ENCODE assay signal across 36 mouse cellular contexts in genomic region chr11:4099447-4099846, GRCm38 (mm10). TPM values are rescaled to one million over a fixed set of nuclear protein-coding genes. Genes with fewer than 3 reads are reported as not detected.
DNase-seq lines count a peak whose midpoint lies in the region; ATAC-seq lines count a peak whose summit lies in the region.
"Had no signal": no experiment of that assay in that cellular context is flagged by ENCODE, and none has a peak within 500 bp of the region (broad histone marks: within the 10 kb centered on the region; RNA-seq: fewer than 3 reads in every experiment).

No protein-coding gene starts in this region.

- H3K9me3 ChIP-seq in forebrain, embryonic 13.5 days (replicated peaks) = no peaks in the 10 kb centered on the region
- no peaks in the 10 kb centered on the region for H3K9me3 ChIP-seq in forebrain, embryonic 10.5 days
- H3K9me3 ChIP-seq: forebrain, embryonic 15.5 days; limb, embryonic 10.5 days; limb, embryonic 15.5 days; liver, embryonic 13.5 days; megakaryocyte, embryonic 14.5 days; midbrain, embryonic 15.5 days; stomach, embryonic 15.5 days had no signal

- H3K27ac ChIP-seq in forebrain, embryonic 13.5 days = no peak overlapping the region
- no peak overlapping the region for H3K27ac ChIP-seq in forebrain, embryonic 10.5 days
- H3K27ac ChIP-seq: forebrain, embryonic 15.5 days; limb, embryonic 10.5 days; limb, embryonic 15.5 days; liver, embryonic 13.5 days; midbrain, embryonic 15.5 days; stomach, embryonic 15.5 days had no signal

- H3K9ac ChIP-seq in forebrain, embryonic 13.5 days = 0 out of 2 replicates have a peak overlapping the region, but pooled peaks have one; percentile 8
- H3K9ac ChIP-seq: forebrain, embryonic 15.5 days; limb, embryonic 15.5 days; liver, embryonic 13.5 days; midbrain, embryonic 15.5 days; stomach, embryonic 15.5 days had no signal

- no peaks in the 10 kb centered on the region for H3K27me3 ChIP-seq in forebrain, embryonic 13.5 days
- H3K27me3 ChIP-seq in forebrain, embryonic 10.5 days (ENCODE audit: poor library complexity, severe bottlenecking) = no peaks in the 10 kb centered on the region
- H3K27me3 ChIP-seq: forebrain, embryonic 15.5 days; limb, embryonic 15.5 days; liver, embryonic 13.5 days; megakaryocyte, embryonic 14.5 days; midbrain, embryonic 15.5 days; Patski; stomach, embryonic 15.5 days had no signal

- H3K4me2 ChIP-seq in forebrain, embryonic 13.5 days = no peak overlapping the region
- H3K4me2 ChIP-seq: forebrain, embryonic 15.5 days; limb, embryonic 15.5 days; liver, embryonic 13.5 days; midbrain, embryonic 15.5 days; stomach, embryonic 15.5 days had no signal

- ATAC-seq in forebrain, embryonic 13.5 days = no peak
- ATAC-seq: forebrain, embryonic 15.5 days; intestine, postnatal 0 days; lung, postnatal 0 days; midbrain, embryonic 15.5 days; Patski had no signal

- peaks cover 24% of the 10 kb centered on the region for H3K4me1 ChIP-seq in forebrain, embryonic 13.5 days
- H3K4me1 ChIP-seq in forebrain, embryonic 10.5 days = peaks cover 34% of the 10 kb centered on the region

- no peak for DNase-seq in forebrain, embryonic 10.5 days (ENCODE audit: extremely low spot score, low spot score)
- peak; percentile 48 to 62 for DNase-seq in layer of hippocampus, postnatal 14 days (ENCODE audit: low spot score in 2 of 2)
- no peak for DNase-seq in layer of hippocampus, adult 9-11 months
- peak; percentile 48 to 64 for DNase-seq in right cerebral cortex, postnatal 10 days (ENCODE audit: low spot score in 2 of 2)
- no peak for DNase-seq in right cerebral cortex, adult 2 months (ENCODE audit: low spot score in 2 of 2)
- no peak for DNase-seq in gastrocnemius, postnatal 36 days
- DNase-seq: adrenal gland, postnatal 10 days; cerebellum, adult 11 months; cerebellum, postnatal 10 days; heart, postnatal 14 days; kidney, adult 9 months; kidney, postnatal 10 days; liver, embryonic 13.5 days; lung, adult 18-20 months; lung, postnatal 4 days; right cerebral cortex, postnatal 14 days; thymus, adult 2 months; thymus, postnatal 36 days had no signal

- WGBS in forebrain, embryonic 13.5 days = 63% methylated on average over 3 of the region's 3 CpGs
- WGBS in forebrain, embryonic 10.5 days = 69% methylated on average over 3 of the region's 3 CpGs

- H3K36me3 ChIP-seq in forebrain, embryonic 13.5 days (ENCODE audit: poor library complexity, severe bottlenecking) = no peaks in the 10 kb centered on the region
- no peaks in the 10 kb centered on the region for H3K36me3 ChIP-seq in forebrain, embryonic 10.5 days (replicated peaks)
- H3K36me3 ChIP-seq: forebrain, embryonic 15.5 days; limb, embryonic 10.5 days; limb, embryonic 15.5 days; liver, embryonic 13.5 days; stomach, embryonic 15.5 days had no signal

- no peak overlapping the region for H3K4me3 ChIP-seq in forebrain, embryonic 13.5 days
- H3K4me3 ChIP-seq in forebrain, embryonic 10.5 days = no peak overlapping the region
- H3K4me3 ChIP-seq: forebrain, embryonic 15.5 days; limb, embryonic 10.5 days; limb, embryonic 15.5 days; liver, embryonic 13.5 days; megakaryocyte, embryonic 14.5 days; midbrain, embryonic 15.5 days; stomach, embryonic 15.5 days had no signal

- intact Hi-C loops in gastrocnemius, postnatal 36 days (cut with DNase I) = no loop called here

RNA-seq across cellular contexts. Expression of gene Mtfp1, which starts 4.2 kb away (rescaled TPM):
- polyA plus RNA-seq in forebrain, embryonic 13.5 days (2015; fragmentation: Nextera tagmentation; extraction: Ambion mirVana) = 7.0 and 7.5 TPM in 2 replicates
- 13.7 and 14.4 TPM in 2 replicates for polyA plus RNA-seq in forebrain, embryonic 10.5 days (2016; fragmentation: Nextera tagmentation; extraction: Ambion mirVana)
- total RNA-seq in layer of hippocampus, postnatal 14 days (2021) = 100 to 1,000 TPM in 1 of 2 experiments, 10 to 100 TPM in 1; 95.0 to 100 TPM
- total RNA-seq in gastrocnemius, postnatal 36 days (2021) = 10 to 100 TPM; 52.1 to 53.4 TPM
- total RNA-seq: neutrophil, adult 5-6 weeks had no signal

RNA-seq across cellular contexts. Expression of gene Sec14l2, which starts 23.8 kb away (rescaled TPM):
- polyA plus RNA-seq in forebrain, embryonic 13.5 days (2015; fragmentation: Nextera tagmentation; extraction: Ambion mirVana) = 1.5 and 2.3 TPM in 2 replicates
- 3.0 and 3.5 TPM in 2 replicates for polyA plus RNA-seq in forebrain, embryonic 10.5 days (2016; fragmentation: Nextera tagmentation; extraction: Ambion mirVana)
- total RNA-seq in layer of hippocampus, postnatal 14 days (2021) = 10 to 100 TPM; 43.2 to 44.3 TPM
- total RNA-seq in gastrocnemius, postnatal 36 days (2021) = under 1 TPM; 0.33 to 0.42 TPM

RNA-seq across cellular contexts. Expression of gene Sec14l3, which starts 34.8 kb away (rescaled TPM):
- 0.22 and 0.62 TPM in 2 replicates for polyA plus RNA-seq in forebrain, embryonic 13.5 days (2015; fragmentation: Nextera tagmentation; extraction: Ambion mirVana)
- not detected in 2 replicates for polyA plus RNA-seq in forebrain, embryonic 10.5 days (2016; fragmentation: Nextera tagmentation; extraction: Ambion mirVana)
- total RNA-seq in layer of hippocampus, postnatal 14 days (2021) = 1 to 10 TPM; 3.1 TPM
- total RNA-seq in gastrocnemius, postnatal 36 days (2021) = not detected
- total RNA-seq: common myeloid progenitor, adult 5-6 weeks; gastrocnemius, adult 8-10 months; MEL; neutrophil, adult 5-6 weeks had no signal
- polyA plus RNA-seq: heart, embryonic 14.5 days; hindbrain, embryonic 11.5 days; intestine, postnatal 0 days; large intestine, adult 2 months; limb, embryonic 10.5 days; limb, embryonic 15.5 days; liver, embryonic 13.5 days; neural tube, embryonic 11.5 days; Patski had no signal

RNA-seq across cellular contexts. Expression of gene Rnf215, which starts 35.6 kb away (rescaled TPM):
- 37.5 and 41.0 TPM in 2 replicates for polyA plus RNA-seq in forebrain, embryonic 13.5 days (2015; fragmentation: Nextera tagmentation; extraction: Ambion mirVana)
- polyA plus RNA-seq in forebrain, embryonic 10.5 days (2016; fragmentation: Nextera tagmentation; extraction: Ambion mirVana) = 19.1 and 19.7 TPM in 2 replicates
- 10 to 100 TPM; 34.4 to 38.2 TPM for total RNA-seq in layer of hippocampus, postnatal 14 days (2021)
- total RNA-seq in gastrocnemius, postnatal 36 days (2021) = 1 to 10 TPM; 4.4 to 5.5 TPM

Comparison
In these comparisons a context has a peak if more than half of its experiments do, and no peak if none do; other contexts are left out.
1. DNase-seq: peak in layer of hippocampus, postnatal 14 days (2 of 2) and right cerebral cortex, postnatal 10 days (2 of 2); none in forebrain, embryonic 10.5 days (single experiment), layer of hippocampus, adult 9-11 months (single experiment), right cerebral cortex, adult 2 months (0 of 2) and gastrocnemius, postnatal 36 days (0 of 2).
2. RNA of gene Sec14l2, which starts 23.8 kb away (total RNA-seq): 43.2 to 44.3 TPM in layer of hippocampus, postnatal 14 days; 0.33 to 0.42 TPM in gastrocnemius, postnatal 36 days; every median in the first group is over 10 times any median in the second.
3. RNA of gene Sec14l3, which starts 34.8 kb away (total RNA-seq): 3.1 TPM in layer of hippocampus, postnatal 14 days; not detected in gastrocnemius, postnatal 36 days; every median in the first group is over 4 times any median in the second.